Mouse (Mus musculus): ENCODE measurements at regions not wholly inside any gene's neighbourhood (a gene's known extent, or its start where the extent isn't known, plus 50 kb on each side); places are given as distances from the start of the nearest gene placed in this dataset.

- DNase-seq = no peak
Measured at GRCm38 (mm10) chr3:148658368-148658767, 332.0 kb downstream of the Adgrl2 start.

GRCm38 (mm10) chr3:148656187-148656586, 334.2 kb downstream of the Adgrl2 start:
- no peak for DNase-seq

GRCm38 (mm10) chr3:148650241-148650640, 340.1 kb downstream of the Adgrl2 start:
- no peak for DNase-seq

- DNase-seq = no peak
Measured at GRCm38 (mm10) chr3:148644924-148645323, 345.4 kb downstream of the Adgrl2 start.

- no peak for DNase-seq
Measured at GRCm38 (mm10) chr3:148641581-148641980, 348.8 kb downstream of the Adgrl2 start.

- DNase-seq = no peak
Measured at GRCm38 (mm10) chr3:148640680-148641101, 349.7 kb downstream of the Adgrl2 start.

- DNase-seq = no peak
Measured at GRCm38 (mm10) chr3:148635101-148635500, 355.3 kb downstream of the Adgrl2 start.

- DNase-seq = no peak
Measured at GRCm38 (mm10) chr3:148634352-148634751, 356.0 kb downstream of the Adgrl2 start.

GRCm38 (mm10) chr3:148633291-148633690, 357.1 kb downstream of the Adgrl2 start:
- DNase-seq = no peak

- DNase-seq = no peak
Measured at GRCm38 (mm10) chr3:148632449-148632848, 357.9 kb downstream of the Adgrl2 start.

- no peak for DNase-seq
Measured at GRCm38 (mm10) chr3:148631415-148632192, 358.8 kb downstream of the Adgrl2 start.

GRCm38 (mm10) chr3:148630865-148631264, 359.5 kb downstream of the Adgrl2 start:
- DNase-seq = no peak

- no peak for DNase-seq
Measured at GRCm38 (mm10) chr3:148614971-148615671, 375.2 kb downstream of the Adgrl2 start.

- no peak for DNase-seq
Measured at GRCm38 (mm10) chr3:148613443-148613842, 376.9 kb downstream of the Adgrl2 start.

GRCm38 (mm10) chr3:148603276-148603675, 387.1 kb downstream of the Adgrl2 start:
- no peak for DNase-seq

GRCm38 (mm10) chr3:148602730-148603255, 387.6 kb downstream of the Adgrl2 start:
- DNase-seq = no peak

GRCm38 (mm10) chr3:148595561-148595960, 394.8 kb downstream of the Adgrl2 start:
- DNase-seq = no peak

- DNase-seq = no peak
Measured at GRCm38 (mm10) chr3:148589556-148589955, 400.8 kb downstream of the Adgrl2 start.

- no peak for DNase-seq
Measured at GRCm38 (mm10) chr3:148575735-148576134, 414.6 kb downstream of the Adgrl2 start.

GRCm38 (mm10) chr3:148572493-148572892, 417.9 kb downstream of the Adgrl2 start:
- DNase-seq = no peak

- DNase-seq = no peak
Measured at GRCm38 (mm10) chr3:148564716-148565115, 425.6 kb downstream of the Adgrl2 start.

GRCm38 (mm10) chr3:148561211-148561610, 429.1 kb downstream of the Adgrl2 start:
- DNase-seq = no peak

- no peak for DNase-seq
Measured at GRCm38 (mm10) chr3:148559752-148560460, 430.4 kb downstream of the Adgrl2 start.

Data from cerebellum, adult 11-12 months (tissue).